Mouse (Mus musculus): Measurements from ENCODE around the gene Bcl2l2.
A peak's percentile ranks its signal among the peaks of the same experiment; 100 is the strongest.

DNA sequence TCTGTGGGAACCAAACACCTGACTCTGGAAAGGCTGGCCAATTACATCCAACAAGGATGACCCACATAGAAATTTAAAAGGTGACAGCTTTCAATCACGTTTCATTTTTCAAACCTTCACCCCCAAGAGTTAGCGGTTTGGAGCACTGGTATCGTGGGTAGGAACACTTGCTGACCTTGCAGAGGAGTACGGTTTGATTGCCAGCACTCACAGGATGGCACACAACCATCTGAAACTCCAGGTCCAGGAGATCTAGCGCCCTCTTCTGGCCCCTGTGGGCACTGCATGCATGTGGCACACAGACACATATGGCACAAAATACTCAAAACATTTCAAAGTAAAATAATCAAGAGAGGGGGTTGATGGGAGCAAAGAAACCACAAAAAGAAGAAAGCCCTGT lies 16.2 kb upstream of the Bcl2l2 start:
- TF ChIP-seq CTCF (IDR thresholded peaks at IDR 0.05; ENCODE audit: borderline replicate concordance, insufficient read depth, low read length) (0 out of 2 replicates have a peak, but pooled peaks have one; percentile 3), POLR2A (IDR thresholded peaks at IDR 0.05; ENCODE audit: low read depth, low read length) (no peak)

Measured in embryonic fibroblast, embryonic 13.5 days (primary cell).